Mouse (Mus musculus): ENCODE data around the gene Pamr1.

DNA sequence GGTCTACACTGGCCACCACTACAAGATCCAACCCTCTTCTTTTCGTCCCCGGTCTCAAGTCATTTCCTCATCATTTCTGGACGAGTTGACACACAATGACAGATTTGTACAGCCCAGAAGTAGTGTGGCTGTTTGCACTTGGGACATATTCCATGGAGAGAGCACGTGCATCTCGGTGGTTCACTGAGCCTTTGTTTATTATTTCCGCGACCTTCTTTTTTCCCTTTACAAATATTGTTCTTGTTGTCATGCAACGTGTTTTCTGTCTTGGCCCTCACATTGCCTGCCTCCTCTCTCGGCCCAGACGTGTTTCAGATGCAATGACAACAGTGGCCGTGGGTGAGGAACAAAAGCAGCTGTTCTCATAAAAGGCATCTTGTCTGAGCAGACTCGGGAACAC lies 9.2 kb downstream of the Pamr1 start:
- TF ChIP-seq CTCF (IDR thresholded peaks at IDR 0.05; ENCODE audit: low read depth, low read length) (no peak), POLR2A (IDR thresholded peaks at IDR 0.05; ENCODE audit: extremely low read depth, insufficient read depth, low read length) (no peak)
